Mouse (Mus musculus) adrenal gland, adult 8-10 months (tissue): ENCODE data around the gene Dvl2. TPM values are rescaled to one million over a fixed set of nuclear protein-coding genes. Genes with fewer than 3 reads are reported as not detected.

Experiments
- DNase-seq: peaks from one replicate; pipeline ENCODE4 v3.0.0; 2022
- total RNA-seq, 4 experiments: library from RNA; stranded (reverse); gene quantifications; 2 replicates each; pipeline ENCODE4 v1.2.4; 2022

Gene Dvl2
- total RNA-seq, 4 experiments from 2014 or later = 13.4 to 27.1 (median 20.5) TPM

GRCm38 (mm10) chr11:69982225-69982624 is 18.2 kb upstream of the Dvl2 start, which contains the start of gene Elp5:
Gene Elp5, minus strand, starts transcription at chr11:69982517.
- no peak for DNase-seq

DNA sequence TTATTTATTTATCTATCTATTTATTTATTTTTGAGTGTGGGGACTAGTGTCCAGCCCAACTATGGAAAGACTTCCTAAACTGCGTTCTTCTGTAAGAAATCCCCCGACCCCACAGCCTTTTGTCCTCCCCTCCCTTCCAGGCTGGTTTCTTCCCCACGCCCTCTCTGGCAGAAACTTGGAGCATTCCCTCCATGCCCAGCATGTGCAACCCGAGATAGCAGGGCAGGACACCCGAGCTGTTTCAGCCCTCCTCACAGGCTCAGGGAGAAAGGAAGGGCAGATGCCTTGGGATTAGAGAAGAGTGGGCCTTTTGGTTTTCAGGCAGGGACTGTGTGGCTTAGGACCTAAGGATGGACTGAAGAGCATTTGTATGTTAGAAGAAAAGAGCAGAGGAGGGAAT is 17.5 kb upstream of the Dvl2 start:
- DNase-seq = peak; percentile 8

GRCm38 (mm10) chr11:69983377-69983776 is 17.0 kb upstream of the Dvl2 start:
- DNase-seq = no peak

DNA sequence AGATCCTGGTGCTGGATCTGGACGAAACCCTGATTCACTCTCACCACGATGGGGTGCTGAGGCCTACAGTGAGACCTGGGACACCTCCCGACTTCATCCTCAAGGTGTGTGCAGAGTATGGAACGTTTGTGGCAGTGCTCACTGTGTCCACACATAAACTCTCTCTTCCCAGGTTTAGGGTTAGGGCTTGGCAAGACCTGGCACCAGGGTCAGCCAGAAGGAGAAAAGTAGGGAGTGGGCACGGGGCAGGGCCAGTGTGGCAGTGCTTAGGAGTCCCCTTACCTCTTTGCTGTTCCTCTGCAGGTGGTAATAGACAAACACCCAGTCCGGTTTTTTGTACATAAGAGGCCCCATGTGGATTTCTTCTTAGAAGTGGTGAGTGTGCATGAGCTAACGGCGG is 16.0 kb upstream of the Dvl2 start:
- peak; percentile 8 for DNase-seq

- no peak for DNase-seq
Observed at GRCm38 (mm10) chr11:69989949-69990348, 10.4 kb upstream of the Dvl2 start.

DNA sequence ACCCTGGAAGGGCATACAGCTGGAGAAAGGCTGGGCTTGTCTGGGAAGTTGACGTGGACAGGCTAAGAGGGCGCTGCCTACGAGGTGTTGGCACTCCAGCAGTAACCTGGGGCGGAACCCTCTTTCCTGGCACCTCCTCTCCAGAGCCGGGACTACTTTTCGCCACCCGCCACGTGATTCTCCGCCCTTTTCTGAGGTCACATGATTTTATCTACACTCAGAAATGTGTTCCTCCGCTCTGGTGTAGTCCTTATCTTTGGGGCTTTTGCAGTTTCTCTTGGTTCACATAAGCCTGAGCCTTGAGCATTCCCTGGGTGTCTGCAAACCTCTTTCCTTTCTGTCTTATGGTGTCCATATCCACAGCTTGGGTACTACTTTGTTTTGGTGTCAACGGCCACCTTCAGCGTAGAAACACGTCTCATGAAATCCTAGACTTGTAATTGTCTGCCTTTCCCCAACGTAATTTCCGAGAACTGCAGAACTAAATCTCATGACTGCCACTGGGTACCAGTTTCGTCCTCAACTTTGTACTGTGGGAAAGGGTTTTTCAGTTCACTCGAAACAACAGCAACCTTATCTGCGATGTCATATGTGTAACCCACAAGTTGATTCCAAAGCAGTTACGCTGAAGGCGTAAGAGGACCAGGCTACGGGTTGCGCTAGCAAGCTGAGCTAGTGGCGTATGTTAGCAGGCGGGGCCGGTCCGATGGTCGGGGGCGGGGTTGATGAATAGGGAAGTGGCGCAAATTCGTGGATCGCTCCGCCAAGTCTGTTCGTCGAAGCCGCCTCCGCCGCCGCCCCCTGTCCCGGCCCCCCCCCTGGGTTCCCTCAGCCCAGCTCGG is 9.3 kb upstream of the Dvl2 start, which contains the start of gene Gabarap:
Gene Gabarap, plus strand, starts transcription at position 294 of the 842 bp plus-strand sequence.
- peak; percentile 95 for DNase-seq

DNA sequence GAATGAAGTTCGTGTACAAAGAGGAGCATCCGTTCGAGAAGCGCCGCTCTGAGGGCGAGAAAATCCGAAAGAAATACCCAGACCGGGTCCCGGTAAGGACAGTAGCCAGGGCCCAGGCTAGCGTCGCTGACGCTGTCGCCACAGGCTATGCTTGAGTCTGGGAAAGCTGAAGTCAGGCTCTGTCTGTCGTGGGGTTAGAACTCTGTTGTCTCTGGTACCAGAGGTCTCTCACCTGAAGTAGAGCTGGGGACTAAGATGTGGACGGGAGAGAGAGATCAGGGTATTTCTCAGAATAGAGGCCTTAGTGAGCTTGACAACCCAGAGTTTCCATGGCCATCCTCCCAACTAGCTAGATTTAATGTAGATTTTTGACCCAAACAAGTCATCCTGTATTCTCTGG is 8.7 kb upstream of the Dvl2 start:
- no peak for DNase-seq

- no peak for DNase-seq
Observed at GRCm38 (mm10) chr11:69992396-69992795, 8.0 kb upstream of the Dvl2 start.

- DNase-seq = no peak
Observed at GRCm38 (mm10) chr11:69992932-69993331, 7.5 kb upstream of the Dvl2 start.

DNA sequence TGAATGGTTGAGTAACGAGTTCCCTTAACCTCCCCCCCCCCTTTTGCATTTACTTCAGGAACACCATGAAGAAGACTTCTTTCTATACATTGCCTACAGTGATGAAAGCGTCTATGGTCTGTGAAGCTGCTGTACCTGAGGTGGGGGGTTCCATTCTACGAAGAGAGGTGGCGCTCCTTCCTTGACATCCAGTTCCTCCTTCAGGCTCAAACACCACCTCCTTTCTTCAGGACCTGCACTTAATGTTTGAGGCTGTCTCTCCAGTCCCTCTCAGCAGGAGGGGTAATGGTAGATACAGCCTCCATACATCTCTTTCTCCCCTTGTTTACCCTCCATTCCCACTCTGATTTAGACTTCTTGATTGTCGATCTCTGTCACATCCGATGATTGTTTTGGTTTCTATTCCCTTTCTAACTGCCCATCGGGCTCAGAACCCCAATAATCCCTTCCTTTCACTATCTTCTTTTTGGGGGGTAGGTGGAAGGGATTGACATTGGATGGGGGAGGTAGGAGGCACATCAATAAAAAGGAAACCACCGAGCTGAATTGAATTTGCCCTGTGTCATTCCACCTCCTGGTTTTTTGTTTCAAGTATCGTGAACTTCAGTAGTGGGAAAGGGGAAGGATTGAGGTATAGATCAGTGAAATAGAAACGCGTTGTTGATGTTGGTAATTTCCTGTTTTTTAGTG is 5.8 kb upstream of the Dvl2 start:
- DNase-seq = no peak

DNA sequence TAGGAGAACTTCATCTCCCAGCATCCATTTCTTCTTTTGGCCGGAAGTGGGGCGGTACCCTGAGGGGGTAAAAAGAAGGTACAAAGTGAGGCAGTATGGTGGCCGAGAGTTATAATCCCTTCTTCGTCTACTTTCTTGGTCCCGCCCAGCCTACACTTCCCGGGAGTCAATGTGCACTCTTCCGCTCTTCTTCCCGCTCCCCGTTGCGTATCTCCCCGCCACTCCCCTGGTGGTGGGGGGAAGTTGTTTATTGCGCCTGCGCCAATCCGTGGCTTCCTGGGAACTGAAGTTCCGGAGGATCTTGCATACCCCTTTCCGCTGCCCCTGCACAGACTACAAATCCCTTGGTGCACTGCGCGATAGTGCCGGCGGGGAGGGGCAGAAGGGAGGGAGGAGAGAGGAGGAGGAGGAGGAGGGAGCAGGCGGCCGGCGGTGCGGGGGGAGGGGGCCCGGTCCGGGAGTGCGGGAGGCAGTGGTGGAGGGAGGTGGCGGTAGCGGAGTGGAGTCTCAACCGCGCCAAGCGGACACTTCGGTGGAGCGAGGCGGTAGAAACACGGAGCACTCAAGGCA is 4.9 kb upstream of the Dvl2 start, which contains the start of gene Phf23:
Gene Phf23, plus strand, starts transcription at position 387 of the 570 bp plus-strand sequence.
- peak; percentile 99 for DNase-seq

DNA sequence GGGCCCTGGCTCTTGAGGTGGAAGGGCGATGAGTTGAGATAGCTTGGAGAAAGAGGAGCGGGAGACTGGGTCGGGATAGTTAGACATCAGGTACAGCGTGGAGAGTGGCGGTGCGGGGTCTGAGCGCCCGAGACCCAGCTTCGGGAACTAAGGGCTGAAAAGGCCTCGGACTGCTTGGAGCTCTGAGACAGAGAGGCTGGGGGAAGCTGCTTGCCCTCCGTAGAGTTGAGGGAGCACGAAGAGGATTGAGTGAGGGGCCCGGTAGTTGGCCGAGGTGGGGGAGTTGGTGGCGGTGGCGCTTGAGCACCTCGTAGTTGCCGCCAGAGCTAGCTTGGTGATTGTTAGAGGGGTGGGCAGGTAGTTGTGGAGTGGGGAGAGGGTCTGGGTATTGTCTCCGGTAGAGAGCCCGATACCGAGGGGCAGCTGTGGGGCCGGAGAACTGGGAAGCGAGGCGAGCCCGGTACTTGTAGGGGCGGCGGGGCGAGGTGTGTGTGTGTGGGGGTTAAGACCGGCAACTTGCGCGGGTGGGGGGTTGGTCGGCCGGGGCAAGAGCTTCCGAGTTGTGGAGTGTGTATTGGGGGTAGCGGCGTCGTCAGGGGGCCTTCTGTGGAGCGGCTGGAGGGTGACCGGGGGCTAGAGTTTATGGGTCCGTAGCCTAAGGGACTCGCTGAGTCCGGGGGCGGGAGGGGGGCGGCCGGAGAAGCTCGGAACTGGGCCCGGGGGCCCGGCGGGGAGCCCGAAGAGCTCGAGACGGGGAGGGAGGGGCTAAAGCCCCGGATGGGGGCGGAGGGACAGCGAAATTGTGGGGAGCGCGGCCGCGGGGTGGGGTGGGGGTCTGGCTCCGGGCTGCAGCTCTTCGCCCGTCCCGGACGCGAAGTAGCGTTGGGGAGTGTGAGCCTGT is 4.0 kb upstream of the Dvl2 start:
- no peak for DNase-seq

GRCm38 (mm10) chr11:69997070-69997509 is 3.3 kb upstream of the Dvl2 start:
- peak; percentile 84 for DNase-seq

- DNase-seq = no peak
Observed at GRCm38 (mm10) chr11:69998567-69999491, 1.6 kb upstream of the Dvl2 start.

DNA sequence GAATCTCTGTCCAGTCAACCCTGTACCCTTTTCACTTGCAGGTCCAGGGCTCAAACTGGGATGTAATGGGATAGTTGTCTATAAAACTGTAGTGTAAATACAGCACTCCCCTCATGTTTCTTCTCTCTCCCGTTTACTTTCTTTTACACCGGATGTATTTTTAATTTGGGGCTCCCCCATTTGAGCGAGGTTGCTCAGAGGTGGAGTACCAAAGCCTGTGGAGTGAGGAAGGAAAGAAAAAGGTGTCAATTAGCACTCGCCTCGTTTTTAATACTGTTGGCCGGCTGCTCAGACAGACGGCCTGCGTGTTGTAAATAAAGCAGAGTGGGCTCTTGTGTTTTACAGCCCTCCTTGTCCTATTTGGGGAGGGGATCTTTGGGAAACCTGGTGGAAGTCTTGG is 729 bp upstream of the Dvl2 start:
- no peak for DNase-seq

GRCm38 (mm10) chr11:70001159-70001558 is 764 bp downstream of the Dvl2 start:
- DNase-seq = no peak

- no peak for DNase-seq
Observed at GRCm38 (mm10) chr11:70001865-70002264, 1.5 kb downstream of the Dvl2 start.

GRCm38 (mm10) chr11:70002471-70002870 is 2.1 kb downstream of the Dvl2 start:
- DNase-seq = no peak

- DNase-seq = no peak
Observed at GRCm38 (mm10) chr11:70005521-70005920, 5.1 kb downstream of the Dvl2 start.

DNA sequence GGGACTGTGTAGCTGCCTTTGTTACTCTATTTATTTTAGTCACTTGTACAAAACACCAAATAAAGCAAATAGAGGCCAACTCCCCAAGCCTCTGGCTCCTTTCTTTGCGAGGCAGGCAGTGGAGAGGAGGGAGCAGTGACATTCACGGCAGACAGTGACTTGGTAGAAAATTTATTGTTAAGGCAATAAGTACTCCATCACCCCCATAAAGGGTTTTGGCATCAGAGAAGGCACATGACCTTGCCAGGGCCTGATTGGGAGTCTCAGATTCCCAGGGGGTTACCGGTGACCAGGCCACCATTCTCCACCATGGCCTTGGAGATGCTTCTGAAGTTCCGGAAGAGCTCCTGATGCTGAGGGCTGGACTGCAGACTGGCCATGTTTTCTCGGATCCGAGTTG is 9.6 kb downstream of the Dvl2 start:
- no peak for DNase-seq

DNA sequence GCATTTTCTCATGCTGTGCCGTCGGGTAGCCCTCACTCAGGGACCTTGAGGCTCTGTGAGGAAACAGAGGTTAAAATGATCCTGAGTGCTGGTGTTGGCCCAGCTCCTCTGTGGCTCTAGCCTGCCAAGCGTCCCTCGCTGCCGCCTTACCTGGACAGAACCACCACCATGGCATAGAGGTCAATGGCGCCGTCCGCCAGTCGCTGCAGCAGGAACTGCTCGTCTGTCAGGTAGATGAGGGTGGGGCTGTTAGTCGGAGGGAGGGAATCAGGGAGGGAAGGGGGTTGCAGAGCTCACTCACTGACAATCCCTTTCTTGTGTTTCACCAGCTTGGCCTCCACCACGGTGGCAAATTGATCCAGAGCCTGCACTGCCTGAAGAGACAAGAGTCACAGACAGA is 10.2 kb downstream of the Dvl2 start:
- no peak for DNase-seq
